Mouse (Mus musculus) thymus, postnatal 0 days (tissue): Measurements from ENCODE around the gene Aip. TPM values are rescaled to one million over a fixed set of nuclear protein-coding genes. Genes with fewer than 3 reads are reported as not detected.
"Not testable (repeated sequence)": the region's sequence is repeated elsewhere in the genome, so short reads cannot be mapped to it uniquely, and the experiment has no call there.

Experiments used
- DNase-seq: peaks from one replicate; pipeline ENCODE4 v3.0.0-alpha.2; 2015; ENCODE audit warnings: low spot score
- polyA plus RNA-seq: library from polyadenylated mRNA; unstranded; fragments of >200 nt; fragmentation: Nextera tagmentation; extraction: Ambion mirVana; gene quantifications from 2 replicates; pipeline ENCODE4 v1.2.1, GENCODE M21; 2015

Aip gene
- polyA plus RNA-seq, 1 experiment from 2014 or later: 114 TPM

GRCm38 (mm10) chr19:4135963-4136345 is 10.3 kb upstream of the Aip start:
- not testable (repeated sequence) for DNase-seq

GRCm38 (mm10) chr19:4135229-4135962 is 9.7 kb upstream of the Aip start:
- not testable (repeated sequence) for DNase-seq

- no peak for DNase-seq
Observed at GRCm38 (mm10) chr19:4134354-4134753, 8.7 kb upstream of the Aip start.

GRCm38 (mm10) chr19:4131768-4132167 is 6.1 kb upstream of the Aip start:
- no peak for DNase-seq

GRCm38 (mm10) chr19:4131075-4131474 is 5.4 kb upstream of the Aip start:
- DNase-seq: no peak

GRCm38 (mm10) chr19:4130106-4130505 is 4.4 kb upstream of the Aip start:
- DNase-seq: no peak

GRCm38 (mm10) chr19:4129462-4129861 is 3.8 kb upstream of the Aip start:
- no peak for DNase-seq

GRCm38 (mm10) chr19:4126759-4127495 is 1.3 kb upstream of the Aip start:
- peak; percentile 32 for DNase-seq

GRCm38 (mm10) chr19:4125268-4125667 is 390 bp downstream of the Aip start:
- DNase-seq: not testable (repeated sequence)

- no peak for DNase-seq
Observed at GRCm38 (mm10) chr19:4124432-4124831, 1.2 kb downstream of the Aip start.

GRCm38 (mm10) chr19:4122411-4123370 is 3.0 kb downstream of the Aip start:
- DNase-seq: no peak

- DNase-seq: not testable (repeated sequence)
Observed at GRCm38 (mm10) chr19:4121896-4122295, 3.8 kb downstream of the Aip start.

- peak; percentile 100 for DNase-seq
Observed at GRCm38 (mm10) chr19:4121097-4121805, 4.4 kb downstream of the Aip start.

- no peak for DNase-seq
Observed at GRCm38 (mm10) chr19:4120496-4120895, 5.2 kb downstream of the Aip start.

- peak; percentile 84 for DNase-seq
Observed at GRCm38 (mm10) chr19:4119716-4120487, 5.8 kb downstream of the Aip start.

- no peak for DNase-seq
Observed at GRCm38 (mm10) chr19:4118350-4118749, 7.3 kb downstream of the Aip start.

- DNase-seq: no peak
Observed at GRCm38 (mm10) chr19:4117006-4117405, 8.7 kb downstream of the Aip start.

GRCm38 (mm10) chr19:4115816-4116215 is 9.8 kb downstream of the Aip start:
- DNase-seq: no peak

- DNase-seq: no peak
Observed at GRCm38 (mm10) chr19:4115144-4115543, 10.5 kb downstream of the Aip start.

GRCm38 (mm10) chr19:4114551-4114950 is 11.1 kb downstream of the Aip start:
- DNase-seq: no peak
